Mouse (Mus musculus): ENCODE results near the gene Gm17268.

The Gm17268 gene

GRCm38 (mm10) chr11:82038535-82038934, at the start of gene Gm17268:
Gene Gm17268 (minus strand): TSS chr11:82038562.
- no peak for DNase-seq

- no peak for DNase-seq
Measured at GRCm38 (mm10) chr11:82084360-82084759, 46.0 kb upstream of the Gm17268 start.

- no peak for DNase-seq
Measured at GRCm38 (mm10) chr11:82080865-82081264, 42.5 kb upstream of the Gm17268 start.

GRCm38 (mm10) chr11:82078136-82078730, 39.9 kb upstream of the Gm17268 start:
- DNase-seq, result no peak

- no peak for DNase-seq
Measured at GRCm38 (mm10) chr11:82077031-82077430, 38.7 kb upstream of the Gm17268 start.

GRCm38 (mm10) chr11:82073686-82074085, 35.3 kb upstream of the Gm17268 start:
- DNase-seq, result no peak

GRCm38 (mm10) chr11:82072984-82073383, 34.6 kb upstream of the Gm17268 start:
- no peak for DNase-seq

GRCm38 (mm10) chr11:82072374-82072773, 34.0 kb upstream of the Gm17268 start:
- no peak for DNase-seq

GRCm38 (mm10) chr11:82071076-82071475, 32.7 kb upstream of the Gm17268 start:
- DNase-seq, result no peak

GRCm38 (mm10) chr11:82066953-82067571, 28.7 kb upstream of the Gm17268 start:
- DNase-seq, result no peak

GRCm38 (mm10) chr11:82063454-82063853, 25.1 kb upstream of the Gm17268 start:
- no peak for DNase-seq

- no peak for DNase-seq
Measured at GRCm38 (mm10) chr11:82062226-82062625, 23.9 kb upstream of the Gm17268 start.

GRCm38 (mm10) chr11:82057646-82058045, 19.3 kb upstream of the Gm17268 start, which contains the start of gene Ccl11:
Gene Ccl11 (plus strand): TSS chr11:82057823.
- DNase-seq, result no peak

- DNase-seq, result no peak
Measured at GRCm38 (mm10) chr11:82053849-82054248, 15.5 kb upstream of the Gm17268 start.

GRCm38 (mm10) chr11:82047746-82048415, 9.5 kb upstream of the Gm17268 start:
- DNase-seq, result peak; percentile 30

- no peak for DNase-seq
Measured at GRCm38 (mm10) chr11:82045471-82045870, 7.1 kb upstream of the Gm17268 start, which contains the start of gene Ccl7. Gene Ccl7 (plus strand): TSS chr11:82045712.

- DNase-seq, result no peak
Measured at GRCm38 (mm10) chr11:82041671-82042080, 3.3 kb upstream of the Gm17268 start.

GRCm38 (mm10) chr11:82039132-82039660, 834 bp upstream of the Gm17268 start:
- DNase-seq, result no peak

- no peak for DNase-seq
Measured at GRCm38 (mm10) chr11:82035857-82036256, 2.5 kb downstream of the Gm17268 start.

GRCm38 (mm10) chr11:82035356-82035755, 3.0 kb downstream of the Gm17268 start, which contains the start of gene Ccl2:
Gene Ccl2 (plus strand): TSS chr11:82035571.
- peak; percentile 18 for DNase-seq

GRCm38 (mm10) chr11:82034446-82034845, 3.9 kb downstream of the Gm17268 start:
- no peak for DNase-seq

- peak; percentile 25 for DNase-seq
Measured at GRCm38 (mm10) chr11:82032678-82033344, 5.6 kb downstream of the Gm17268 start.

GRCm38 (mm10) chr11:82032136-82032535, 6.2 kb downstream of the Gm17268 start:
- no peak for DNase-seq
